Mouse (Mus musculus): ENCODE data around the gene Hist2h2ab.

- TF ChIP-seq CTCF (IDR thresholded peaks at IDR 0.05; ENCODE audit: borderline replicate concordance, insufficient read depth, low read length) (no peak), POLR2A (IDR thresholded peaks at IDR 0.05; ENCODE audit: low read depth, low read length) (no peak; the same call in 1 of the 2 replicates)
These were observed 17.8 kb downstream of the Hist2h2ab start for GRCm38 (mm10) chr3:96237335-96237903.

Measured in embryonic fibroblast, embryonic 13.5 days (primary cell).